Mouse (Mus musculus): ENCODE data around the gene Haus4. TPM values are rescaled to one million over a fixed set of nuclear protein-coding genes. Genes with fewer than 3 reads are reported as not detected.

The Haus4 gene
- polyA plus RNA-seq, 1 experiment from 2014 or later = 23.0 TPM

DNA sequence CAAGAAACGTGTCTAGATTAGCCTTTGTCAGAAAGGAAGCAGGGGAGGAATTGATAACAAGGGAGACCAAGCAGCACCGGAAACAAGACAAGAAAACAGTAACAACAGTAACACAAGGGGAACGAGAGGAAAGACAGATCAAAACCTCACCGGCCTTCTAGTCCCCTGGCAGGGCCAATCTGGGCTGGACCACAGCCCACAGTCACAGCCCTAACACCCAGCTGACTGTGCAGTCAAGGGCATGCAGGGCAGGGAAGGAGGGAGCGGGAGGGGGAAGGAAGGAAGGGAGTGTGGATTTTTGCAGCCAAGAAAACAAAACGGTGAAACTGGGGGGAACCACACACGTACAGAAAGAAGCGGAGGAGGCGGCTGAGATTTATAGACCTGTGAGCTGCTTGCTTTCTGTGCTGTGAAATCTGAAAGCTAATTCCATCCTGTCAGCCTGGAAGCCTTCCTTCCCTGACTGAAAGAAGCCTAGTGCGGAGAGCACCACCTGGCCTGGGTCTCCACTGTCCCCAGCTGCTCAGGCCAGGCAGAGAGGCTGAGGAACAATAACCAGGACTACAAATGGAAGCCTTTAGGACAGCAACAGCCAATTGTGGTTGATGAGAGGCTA, 38.0 kb upstream of the Haus4 start:
- H3K27me3 ChIP-seq (ENCODE audit: control insufficient read depth, insufficient read depth, low read length) = no peaks in the 10 kb centered on the region
- peak overlapping the region; percentile 72 for H3K27ac ChIP-seq (ENCODE audit: low read depth, low read length)
- H3K4me2 ChIP-seq (ENCODE audit: low read depth, low read length) = no peak overlapping the region
- WGBS = 40% methylated on average over 10 of the region's 10 CpGs
- ATAC-seq (ENCODE audit: low read depth) = peak; percentile 50; the same call in 1 of the 2 replicates
- no peak overlapping the region; the same call in 1 of the 2 replicates for H3K9ac ChIP-seq (replicated peaks; ENCODE audit: low read depth, low read length)
- no peaks in the 10 kb centered on the region for H3K9me3 ChIP-seq (ENCODE audit: control insufficient read depth, low read length)
- H3K4me1 ChIP-seq (ENCODE audit: control insufficient read depth, insufficient read depth, low read length) = peaks cover 8% of the 10 kb centered on the region; the same call in 1 of the 2 replicates
- H3K36me3 ChIP-seq (ENCODE audit: control insufficient read depth, insufficient read depth, low read length) = no peaks in the 10 kb centered on the region
- H3K4me3 ChIP-seq (ENCODE audit: low read depth, low read length) = no peak overlapping the region

DNA sequence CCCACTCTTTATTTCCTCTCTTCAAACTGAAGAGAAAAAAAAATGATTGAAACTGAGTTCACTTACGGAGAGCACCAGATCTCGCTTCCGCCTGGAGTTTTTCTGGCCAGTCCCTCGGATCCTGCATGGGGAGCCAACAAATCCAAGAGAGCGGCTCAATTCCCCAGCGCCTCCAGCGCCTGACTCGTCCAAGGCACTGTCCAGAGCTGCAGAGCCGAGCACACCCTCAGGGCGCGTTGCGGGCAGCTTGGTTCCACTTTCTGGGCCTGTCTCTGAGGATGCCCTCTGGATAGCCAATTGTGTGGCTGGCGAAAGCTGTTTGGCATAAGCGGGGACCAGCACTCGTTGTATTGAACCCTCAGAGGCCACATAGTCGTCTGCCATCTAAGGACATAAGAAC, 36.6 kb upstream of the Haus4 start:
- Histone ChIP-seq H3K36me3 (ENCODE audit: control insufficient read depth, insufficient read depth, low read length) (no peaks in the 10 kb centered on the region), H3K4me2 (ENCODE audit: low read depth, low read length) (no peak overlapping the region), H3K4me1 (ENCODE audit: control insufficient read depth, insufficient read depth, low read length) (peaks cover 8% of the 10 kb centered on the region; the same call in 1 of the 2 replicates), H3K27me3 (ENCODE audit: control insufficient read depth, insufficient read depth, low read length) (no peaks in the 10 kb centered on the region), H3K4me3 (ENCODE audit: low read depth, low read length) (no peak overlapping the region), H3K9me3 (ENCODE audit: control insufficient read depth, low read length) (no peaks in the 10 kb centered on the region), H3K9ac (replicated peaks; ENCODE audit: low read depth, low read length) (no peak overlapping the region), H3K27ac (ENCODE audit: low read depth, low read length) (no peak overlapping the region)
- ATAC-seq (ENCODE audit: low read depth) = no peak
- WGBS = 92% methylated on average over 16 of the region's 16 CpGs

DNA sequence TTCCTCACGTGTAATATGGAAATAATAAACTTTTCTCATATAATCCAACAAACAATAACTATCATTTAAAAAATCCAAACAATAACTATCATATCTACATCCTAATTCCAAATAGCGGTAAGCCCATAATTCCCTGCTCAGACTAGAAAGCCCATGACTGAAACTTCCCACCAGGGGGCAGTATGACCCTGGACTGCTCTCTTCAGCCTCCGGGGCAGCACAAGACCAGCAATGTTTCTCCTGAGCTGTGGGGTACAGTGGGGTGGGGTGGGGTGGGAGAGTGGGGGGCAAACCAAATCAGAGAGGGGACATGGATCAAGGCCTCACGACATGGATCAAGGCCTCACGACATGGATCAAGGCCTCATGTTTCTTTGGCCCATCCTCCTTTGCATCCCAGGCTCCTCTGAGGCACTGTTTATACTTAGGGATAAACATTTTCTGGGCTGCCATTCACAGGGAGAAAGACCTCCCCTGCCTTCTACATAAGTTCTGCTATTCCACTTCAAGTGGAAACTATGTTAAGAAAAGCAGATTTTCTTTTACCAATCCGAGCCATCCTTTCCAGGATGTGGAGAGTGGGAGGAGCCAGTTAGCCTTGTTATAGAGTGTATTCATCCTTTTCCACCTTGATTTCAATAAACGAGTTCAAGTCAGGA, 29.4 kb upstream of the Haus4 start:
- peak; percentile 55; the same call in 1 of the 2 replicates for ATAC-seq (ENCODE audit: low read depth)
- H3K27ac ChIP-seq (ENCODE audit: low read depth, low read length) = no peak overlapping the region
- no peaks in the 10 kb centered on the region for H3K36me3 ChIP-seq (ENCODE audit: control insufficient read depth, insufficient read depth, low read length)
- no peaks in the 10 kb centered on the region for H3K4me1 ChIP-seq (ENCODE audit: control insufficient read depth, insufficient read depth, low read length)
- H3K9ac ChIP-seq (replicated peaks; ENCODE audit: low read depth, low read length) = no peak overlapping the region
- no peaks in the 10 kb centered on the region for H3K27me3 ChIP-seq (ENCODE audit: control insufficient read depth, insufficient read depth, low read length)
- no peak overlapping the region for H3K4me2 ChIP-seq (ENCODE audit: low read depth, low read length)
- WGBS = 43% methylated on average over 7 of the region's 7 CpGs
- H3K9me3 ChIP-seq (ENCODE audit: control insufficient read depth, low read length) = no peaks in the 10 kb centered on the region
- H3K4me3 ChIP-seq (ENCODE audit: low read depth, low read length) = no peak overlapping the region

DNA sequence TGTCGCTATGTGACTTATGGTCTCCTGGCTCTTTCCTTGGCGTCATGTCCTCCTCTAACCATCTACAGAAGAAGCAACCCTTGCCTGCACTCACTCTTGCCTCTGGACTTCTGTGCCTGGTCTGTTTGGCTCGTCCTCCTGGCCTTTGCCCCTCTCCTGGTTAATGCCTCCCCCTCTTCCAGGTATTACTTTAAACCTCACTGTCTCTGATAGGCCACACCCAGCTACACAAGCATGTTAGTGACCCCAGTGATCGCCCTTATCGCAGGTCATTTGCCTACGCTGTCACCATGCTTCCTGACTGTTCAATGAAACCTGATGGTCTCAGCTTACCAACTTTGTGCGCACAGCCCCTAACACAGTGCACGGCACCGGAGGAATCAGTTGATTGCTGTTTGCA, 28.1 kb upstream of the Haus4 start:
- no peaks in the 10 kb centered on the region for H3K27me3 ChIP-seq (ENCODE audit: control insufficient read depth, insufficient read depth, low read length)
- H3K36me3 ChIP-seq (ENCODE audit: control insufficient read depth, insufficient read depth, low read length) = no peaks in the 10 kb centered on the region
- 93% methylated on average over 9 of the region's 9 CpGs for WGBS
- no peak for ATAC-seq (ENCODE audit: low read depth)
- no peak overlapping the region for H3K9ac ChIP-seq (replicated peaks; ENCODE audit: low read depth, low read length)
- no peak overlapping the region for H3K4me3 ChIP-seq (ENCODE audit: low read depth, low read length)
- H3K27ac ChIP-seq (ENCODE audit: low read depth, low read length) = no peak overlapping the region
- no peaks in the 10 kb centered on the region for H3K9me3 ChIP-seq (ENCODE audit: control insufficient read depth, low read length)
- peaks cover 3% of the 10 kb centered on the region; the same call in 1 of the 2 replicates for H3K4me1 ChIP-seq (ENCODE audit: control insufficient read depth, insufficient read depth, low read length)
- no peak overlapping the region for H3K4me2 ChIP-seq (ENCODE audit: low read depth, low read length)

DNA sequence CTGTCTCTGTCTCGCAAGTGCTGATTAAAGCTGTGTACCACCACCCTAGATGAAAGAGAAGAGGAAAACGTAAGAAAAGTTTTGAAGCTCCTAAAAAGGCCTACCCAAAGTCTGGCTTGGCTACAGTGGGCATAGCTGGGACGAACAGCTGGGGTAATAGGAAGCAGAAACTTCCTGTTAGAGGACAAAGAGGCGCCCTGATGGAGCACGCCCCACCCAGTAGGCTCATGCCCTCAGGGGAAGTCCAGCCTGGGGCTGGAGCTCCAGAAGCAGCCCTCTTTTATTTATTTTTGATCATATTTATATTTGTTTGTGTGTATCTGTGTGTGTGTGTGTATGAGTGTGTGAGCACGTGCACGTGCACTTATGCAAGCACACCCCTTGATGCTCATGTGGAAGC, 25.2 kb upstream of the Haus4 start:
- Histone ChIP-seq H3K4me1 (ENCODE audit: control insufficient read depth, insufficient read depth, low read length) (peaks cover 16% of the 10 kb centered on the region; the same call in 1 of the 2 replicates), H3K9me3 (ENCODE audit: control insufficient read depth, low read length) (no peaks in the 10 kb centered on the region), H3K4me2 (ENCODE audit: low read depth, low read length) (no peak overlapping the region), H3K36me3 (ENCODE audit: control insufficient read depth, insufficient read depth, low read length) (no peaks in the 10 kb centered on the region), H3K27me3 (ENCODE audit: control insufficient read depth, insufficient read depth, low read length) (peaks cover 11% of the 10 kb centered on the region), H3K9ac (replicated peaks; ENCODE audit: low read depth, low read length) (no peak overlapping the region), H3K27ac (ENCODE audit: low read depth, low read length) (no peak overlapping the region), H3K4me3 (ENCODE audit: low read depth, low read length) (no peak overlapping the region)
- 87% methylated on average over 7 of the region's 7 CpGs for WGBS
- ATAC-seq (ENCODE audit: low read depth) = no peak

DNA sequence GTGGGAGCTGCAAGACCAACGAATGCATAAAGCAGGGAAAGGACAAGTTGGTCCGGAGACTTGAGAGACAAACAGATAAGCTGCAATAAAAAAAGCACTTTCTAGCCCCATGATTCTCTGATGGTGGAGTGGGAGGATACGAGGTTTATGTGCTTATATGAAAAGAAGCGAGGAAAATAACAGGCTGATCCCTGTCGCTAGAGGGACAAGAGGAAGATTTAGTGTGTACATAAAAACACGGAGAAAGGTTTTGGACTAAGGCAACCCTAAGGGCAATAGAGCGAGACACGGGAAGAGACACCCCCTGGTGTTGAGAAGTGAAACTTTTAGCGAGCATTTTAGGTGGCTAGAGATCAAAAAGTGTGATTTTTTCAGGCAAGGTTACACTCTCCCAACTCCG, 23.6 kb upstream of the Haus4 start:
- ATAC-seq (ENCODE audit: low read depth) = peak; percentile 10; the same call in 1 of the 2 replicates
- Histone ChIP-seq H3K4me1 (ENCODE audit: control insufficient read depth, insufficient read depth, low read length) (peaks cover 20% of the 10 kb centered on the region; the same call in 1 of the 2 replicates), H3K36me3 (ENCODE audit: control insufficient read depth, insufficient read depth, low read length) (no peaks in the 10 kb centered on the region), H3K9me3 (ENCODE audit: control insufficient read depth, low read length) (no peaks in the 10 kb centered on the region), H3K27me3 (ENCODE audit: control insufficient read depth, insufficient read depth, low read length) (peaks cover 11% of the 10 kb centered on the region), H3K9ac (replicated peaks; ENCODE audit: low read depth, low read length) (peak overlapping the region; percentile 59; the same call in 1 of the 2 replicates), H3K27ac (ENCODE audit: low read depth, low read length) (peak overlapping the region; percentile 62), H3K4me3 (ENCODE audit: low read depth, low read length) (peak overlapping the region; percentile 50), H3K4me2 (ENCODE audit: low read depth, low read length) (peak overlapping the region; percentile 72)
- WGBS = 1% methylated on average over 10 of the region's 10 CpGs

DNA sequence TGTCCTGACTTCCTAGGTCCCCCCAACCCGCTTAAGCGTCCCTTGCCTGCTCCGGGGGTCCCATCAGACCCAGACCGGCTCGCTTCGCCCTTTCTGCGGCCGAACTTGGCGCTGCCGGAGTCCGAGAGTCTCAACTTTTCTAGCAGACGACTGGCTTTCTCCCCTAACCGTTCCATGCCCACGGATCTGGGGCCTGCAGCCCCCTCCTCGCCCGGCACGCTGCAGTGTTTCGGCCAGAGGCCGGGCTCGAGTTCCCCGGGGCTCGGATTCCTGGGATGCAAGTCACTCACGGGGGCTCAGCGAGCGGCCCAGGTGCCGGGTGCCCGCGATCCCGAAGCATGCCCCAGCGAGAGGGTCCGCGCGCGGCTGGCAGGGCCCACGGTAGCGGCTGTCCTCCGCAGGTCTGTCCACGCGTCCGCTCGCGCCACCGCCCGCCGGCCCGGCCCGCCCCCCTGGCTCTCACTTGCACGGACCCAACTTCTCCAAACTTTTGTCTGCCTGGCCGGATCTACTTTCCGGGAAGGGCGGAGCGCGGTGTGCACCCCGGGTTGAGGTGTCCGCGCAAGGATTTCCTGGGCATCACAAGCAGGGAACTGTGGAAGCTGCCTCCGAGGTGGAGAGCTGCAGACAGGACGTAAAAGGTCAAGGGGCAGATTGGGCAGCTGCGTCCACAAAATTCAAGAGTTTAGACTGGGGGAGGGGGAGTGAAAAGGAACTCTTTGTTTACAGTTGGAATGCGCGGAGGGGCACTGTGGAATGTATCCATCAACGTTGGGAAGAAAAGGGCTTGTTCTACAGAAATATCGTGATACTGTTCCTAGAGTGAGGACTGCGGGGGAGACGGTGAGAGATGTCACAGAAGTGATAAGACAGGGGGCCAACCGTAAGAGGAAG, 22.9 kb upstream of the Haus4 start, which contains the start of gene Ajuba:
Ajuba (minus strand) TSS at position 470 of the 894 bp plus-strand sequence.
- Histone ChIP-seq H3K4me3 (ENCODE audit: low read depth, low read length) (peak within 1 kb of the TSS; percentile 50), H3K27ac (ENCODE audit: low read depth, low read length) (peak within 1 kb of the TSS; percentile 62), H3K9me3 (ENCODE audit: control insufficient read depth, low read length) (no peaks in the 10 kb centered on the region), H3K9ac (replicated peaks; ENCODE audit: low read depth, low read length) (peak within 1 kb of the TSS; percentile 59), H3K27me3 (ENCODE audit: control insufficient read depth, insufficient read depth, low read length) (peaks cover 11% of the 10 kb centered on the region), H3K4me2 (ENCODE audit: low read depth, low read length) (peak within 1 kb of the TSS; percentile 72), H3K4me1 (ENCODE audit: control insufficient read depth, insufficient read depth, low read length) (peaks cover 25% of the 10 kb centered on the region; the same call in 1 of the 2 replicates), H3K36me3 (ENCODE audit: control insufficient read depth, insufficient read depth, low read length) (no peaks in the 10 kb centered on the region)
- peak; percentile 53 for ATAC-seq (ENCODE audit: low read depth)
- under 1% methylated on average over 66 of the region's 66 CpGs for WGBS

DNA sequence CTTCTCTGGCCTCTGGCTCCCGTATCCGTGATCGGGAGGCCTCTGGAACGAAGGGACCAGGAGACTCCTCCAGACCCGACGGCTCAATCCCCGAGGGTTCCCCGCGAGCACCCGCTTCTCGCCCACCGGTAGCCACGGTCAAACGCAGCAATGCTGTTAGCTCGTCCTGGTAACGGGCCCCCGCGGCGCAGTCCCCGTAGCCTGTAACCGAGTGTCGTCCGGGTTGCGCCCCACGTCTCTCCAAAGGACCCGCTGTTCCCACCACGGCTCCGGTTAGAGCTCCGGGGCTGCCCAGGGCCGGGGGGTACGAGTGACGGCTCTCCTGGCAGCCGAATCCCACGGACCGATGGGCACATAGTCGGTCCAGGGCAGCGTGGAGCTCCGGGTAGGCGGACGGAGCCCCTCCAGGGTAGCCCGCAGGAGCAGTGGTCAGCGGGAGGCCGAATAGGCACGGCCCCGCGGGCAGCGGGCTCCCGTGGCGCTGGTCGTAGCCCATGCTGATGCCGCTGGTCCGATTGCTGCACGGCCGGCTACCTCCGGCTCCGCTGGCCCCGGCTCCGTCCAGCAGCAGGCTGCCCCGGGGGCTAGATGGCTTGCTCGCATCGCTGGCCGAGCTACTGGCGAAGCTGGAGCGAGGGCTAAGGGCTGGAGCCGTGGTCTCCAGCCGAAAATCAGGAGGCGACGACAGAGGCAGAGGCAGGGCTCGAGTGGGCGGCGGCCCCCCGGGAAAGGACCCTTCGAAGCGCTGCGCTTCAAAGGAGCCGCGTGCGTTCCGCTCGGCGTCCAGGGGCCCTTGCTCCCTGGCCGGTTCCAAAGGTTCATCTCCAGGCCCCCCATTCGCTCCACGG, 22.0 kb upstream of the Haus4 start:
- no peaks in the 10 kb centered on the region for H3K9me3 ChIP-seq (ENCODE audit: control insufficient read depth, low read length)
- WGBS = under 1% methylated on average over 84 of the region's 84 CpGs
- H3K27ac ChIP-seq (ENCODE audit: low read depth, low read length) = no peak overlapping the region
- peak overlapping the region; percentile 59 for H3K9ac ChIP-seq (replicated peaks; ENCODE audit: low read depth, low read length)
- H3K36me3 ChIP-seq (ENCODE audit: control insufficient read depth, insufficient read depth, low read length) = no peaks in the 10 kb centered on the region
- ATAC-seq (ENCODE audit: low read depth) = peak; percentile 10; the same call in 1 of the 2 replicates
- peaks cover 11% of the 10 kb centered on the region for H3K27me3 ChIP-seq (ENCODE audit: control insufficient read depth, insufficient read depth, low read length)
- peaks cover 25% of the 10 kb centered on the region; the same call in 1 of the 2 replicates for H3K4me1 ChIP-seq (ENCODE audit: control insufficient read depth, insufficient read depth, low read length)
- peak overlapping the region; percentile 72 for H3K4me2 ChIP-seq (ENCODE audit: low read depth, low read length)
- peak overlapping the region; percentile 50 for H3K4me3 ChIP-seq (ENCODE audit: low read depth, low read length)
